Mouse (Mus musculus) liver, adult 2 months (tissue): ENCODE measurements around the gene Parp16. TPM values are rescaled to one million over a fixed set of nuclear protein-coding genes. Genes with fewer than 3 reads are reported as not detected.

Experiments
- DNase-seq: peaks from one replicate; pipeline ENCODE4 v3.0.0-alpha.2; 2011; ENCODE audit warnings: low read depth, low spot score; ENCODE audit errors: extremely low read depth
- H3K27ac ChIP-seq: fragments of 200-500 bp; replicated peaks from 2 replicates; pipeline ENCODE4 v1.5.1; 2012; ENCODE audit warnings: low read depth, mild to moderate bottlenecking, control low read depth, inconsistent platforms, low read length; ENCODE audit not compliant: insufficient read depth
- H3K27me3 ChIP-seq: fragments of 200-500 bp; 2 replicates; pipeline ENCODE4 v1.6.1; 2012; ENCODE audit warnings: mild to moderate bottlenecking, moderate library complexity, low read length, inconsistent platforms; ENCODE audit not compliant: control insufficient read depth, insufficient read depth
- H3K36me3 ChIP-seq: fragments of 200-500 bp; 2 replicates; pipeline ENCODE4 v1.6.1; 2012; ENCODE audit warnings: low read length, inconsistent platforms; ENCODE audit not compliant: control insufficient read depth, insufficient read depth
- H3K4me1 ChIP-seq: fragments of 200-500 bp; 2 replicates; pipeline ENCODE4 v1.6.1; 2011; ENCODE audit warnings: low read length; ENCODE audit not compliant: control insufficient read depth, insufficient read depth
- H3K4me3 ChIP-seq: fragments of 200-500 bp; 2 replicates; pipeline ENCODE4 v1.5.1; 2011; ENCODE audit warnings: low read depth, mild to moderate bottlenecking, control low read depth, low read length, moderate library complexity; ENCODE audit not compliant: insufficient read depth
- H3K79me2 ChIP-seq: fragments of 200-500 bp; 2 replicates; pipeline ENCODE4 v1.6.1; 2012; ENCODE audit warnings: inconsistent platforms, mild to moderate bottlenecking, low read length, moderate library complexity; ENCODE audit not compliant: control insufficient read depth, insufficient read depth
- H3K9ac ChIP-seq: fragments of 200-500 bp; 2 replicates; pipeline ENCODE4 v1.6.1; 2012; ENCODE audit warnings: low read depth, mild to moderate bottlenecking, control low read depth, inconsistent platforms, low read length
- CTCF ChIP-seq: fragments of 200-500 bp; IDR thresholded peaks from 2 replicates; pipeline ENCODE4 v1.5.1; 2011; ENCODE audit warnings: low read depth, low read length, control low read depth
- POLR2A ChIP-seq: fragments of 200-500 bp; IDR thresholded peaks from 2 replicates; pipeline ENCODE4 v1.6.1; 2011; ENCODE audit warnings: low read length, control low read depth; ENCODE audit not compliant: insufficient read depth; ENCODE audit errors: extremely low read depth
- WGBS: fragments of 180-500 bp; shearing (Covaris S2); methylation state at CpG from one replicate; pipeline ENCODE4 v1.1.7; 2018; 5-methylcytosine and 5-hydroxymethylcytosine counted together
- polyA plus RNA-seq: library from polyadenylated mRNA; depleted of rRNA; stranded (reverse); fragments of >200 nt; gene quantifications from 2 replicates; pipeline ENCODE4 v1.2.3, GENCODE M21; 2012
- total RNA-seq: library from RNA; depleted of rRNA; stranded (reverse); fragments of >200 nt; gene quantifications from 2 replicates; pipeline ENCODE4 v1.2.3, GENCODE M21; 2014

The Parp16 gene
- total and polyA plus RNA-seq, 2 experiments: 11.4 to 12.6 TPM

- Histone ChIP-seq H3K27ac (no peak overlapping the region), H3K9ac (no peak overlapping the region), H3K79me2 (no peaks in the 10 kb centered on the region), H3K4me3 (no peak overlapping the region), H3K36me3 (no peaks in the 10 kb centered on the region), H3K4me1 (peaks cover 12% of the 10 kb centered on the region; the same call in 1 of the 2 replicates), H3K27me3 (no peaks in the 10 kb centered on the region)
- 85% methylated on average over 16 of the region's 16 CpGs for WGBS
- no peak for TF ChIP-seq CTCF
- no peak for TF ChIP-seq POLR2A
- no peak for DNase-seq
Observed at GRCm38 (mm10) chr9:65247502-65248376, 52.6 kb downstream of the Parp16 start.

GRCm38 (mm10) chr9:65248377-65248690 lies 53.2 kb downstream of the Parp16 start:
- H3K27me3 ChIP-seq: no peaks in the 10 kb centered on the region
- no peaks in the 10 kb centered on the region for H3K79me2 ChIP-seq
- no peak overlapping the region for H3K9ac ChIP-seq
- no peaks in the 10 kb centered on the region for H3K36me3 ChIP-seq
- TF ChIP-seq CTCF (no peak), POLR2A (no peak)
- WGBS: 88% methylated on average over 5 of the region's 5 CpGs
- H3K27ac ChIP-seq: no peak overlapping the region
- H3K4me1 ChIP-seq: peaks cover 11% of the 10 kb centered on the region; the same call in 1 of the 2 replicates
- no peak overlapping the region for H3K4me3 ChIP-seq
- DNase-seq: no peak

GRCm38 (mm10) chr9:65252026-65252425 lies 56.9 kb downstream of the Parp16 start:
- Histone ChIP-seq H3K36me3 (no peaks in the 10 kb centered on the region), H3K27ac (no peak overlapping the region), H3K9ac (no peak overlapping the region), H3K4me3 (no peak overlapping the region), H3K4me1 (no peaks in the 10 kb centered on the region), H3K27me3 (no peaks in the 10 kb centered on the region), H3K79me2 (no peaks in the 10 kb centered on the region)
- WGBS: 88% methylated on average over 3 of the region's 3 CpGs
- TF ChIP-seq CTCF (no peak), POLR2A (no peak)
- DNase-seq: no peak

- Histone ChIP-seq H3K4me1 (0 out of 2 replicates have a peak, but pooled peaks cover 3% of the 10 kb centered on the region), H3K9ac (no peak overlapping the region), H3K27ac (no peak overlapping the region), H3K79me2 (no peaks in the 10 kb centered on the region), H3K27me3 (no peaks in the 10 kb centered on the region), H3K36me3 (no peaks in the 10 kb centered on the region), H3K4me3 (no peak overlapping the region)
- WGBS: 92% methylated on average over 11 of the region's 11 CpGs
- TF ChIP-seq CTCF: no peak
- no peak for TF ChIP-seq POLR2A
- DNase-seq: no peak
Observed at GRCm38 (mm10) chr9:65255906-65256600, 60.9 kb downstream of the Parp16 start.

GRCm38 (mm10) chr9:65257218-65257910 lies 62.2 kb downstream of the Parp16 start:
- H3K79me2 ChIP-seq: no peaks in the 10 kb centered on the region
- H3K27ac ChIP-seq: no peak overlapping the region
- DNase-seq: peak; percentile 65
- H3K4me3 ChIP-seq: no peak overlapping the region
- 0 out of 2 replicates have a peak, but pooled peaks cover 3% of the 10 kb centered on the region for H3K4me1 ChIP-seq
- TF ChIP-seq POLR2A: no peak
- TF ChIP-seq CTCF: no peak
- 55% methylated on average over 9 of the region's 9 CpGs for WGBS
- no peaks in the 10 kb centered on the region for H3K36me3 ChIP-seq
- no peak overlapping the region for H3K9ac ChIP-seq
- no peaks in the 10 kb centered on the region for H3K27me3 ChIP-seq
